Mouse (Mus musculus): ENCODE data around the gene Dot1l. TPM values are rescaled to one million over a fixed set of nuclear protein-coding genes. Genes with fewer than 3 reads are reported as not detected.

The Dot1l gene
- polyA plus RNA-seq, 1 experiment: 43.0 TPM

DNA sequence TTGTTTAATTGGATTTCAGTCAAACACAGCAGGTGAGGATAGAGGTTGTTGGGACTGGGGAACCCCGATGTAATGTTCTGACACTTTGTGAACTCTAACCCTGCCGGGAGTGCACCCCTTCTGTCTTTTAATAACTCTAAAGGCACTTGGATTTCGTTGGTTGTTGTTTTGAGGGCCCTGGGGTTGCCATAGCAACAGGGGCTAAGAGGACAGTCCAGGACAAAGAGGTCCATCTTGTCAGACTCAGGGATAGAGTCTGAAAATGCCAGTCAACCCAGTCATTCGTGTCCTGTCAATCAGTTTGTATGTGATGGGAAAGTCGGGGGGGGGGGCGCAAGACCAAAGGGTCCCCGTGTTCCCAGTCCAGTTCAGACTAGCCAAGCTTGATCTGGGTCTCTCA, 77.8 kb downstream of the Dot1l start:
- 68% methylated on average over 7 of the region's 7 CpGs for WGBS
- H3K4me3 ChIP-seq (replicated peaks; ENCODE audit: extremely low read depth, low read depth, low read length): no peak overlapping the region

DNA sequence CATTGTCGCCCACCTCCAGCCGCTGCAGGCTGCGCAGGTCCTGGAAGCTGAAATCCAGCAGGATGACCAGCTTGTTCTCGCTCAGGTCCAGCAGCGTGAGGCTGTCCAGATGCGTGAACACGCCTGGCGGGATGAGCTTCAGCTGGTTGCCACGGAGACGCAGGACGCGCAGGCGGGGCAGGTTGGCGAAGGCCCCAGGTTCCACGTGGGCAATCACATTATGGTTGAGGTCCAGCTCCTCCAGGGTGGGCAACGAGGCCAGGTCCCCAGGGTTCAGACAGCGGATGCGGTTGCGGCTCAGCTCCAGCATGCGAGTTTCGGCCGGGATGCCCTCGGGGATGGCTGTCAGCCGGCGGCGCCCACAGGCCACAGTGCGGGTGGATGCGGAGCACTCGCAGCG, 80.6 kb downstream of the Dot1l start:
- TF ChIP-seq POLR2A (IDR thresholded peaks at IDR 0.05; ENCODE audit: borderline replicate concordance, extremely low read depth, low read depth, low read length) (no peak), CTCF (IDR thresholded peaks at IDR 0.05; ENCODE audit: insufficient read depth, low read length) (no peak)
- no peak overlapping the region for H3K4me3 ChIP-seq (replicated peaks; ENCODE audit: extremely low read depth, low read depth, low read length)
- no peak for DNase-seq
- no peaks in the 10 kb centered on the region; the same call in 1 of the 2 replicates for H3K4me1 ChIP-seq (ENCODE audit: control insufficient read depth, insufficient read depth, low read length)
- 57% methylated on average over 30 of the region's 30 CpGs for WGBS

More for the DNA sequence above, 77.8 kb downstream of the Dot1l start:
- TF ChIP-seq CTCF (IDR thresholded peaks at IDR 0.05; ENCODE audit: insufficient read depth, low read length): no peak
- TF ChIP-seq POLR2A (IDR thresholded peaks at IDR 0.05; ENCODE audit: borderline replicate concordance, extremely low read depth, low read depth, low read length): no peak
- no peaks in the 10 kb centered on the region; the same call in 1 of the 2 replicates for H3K4me1 ChIP-seq (ENCODE audit: control insufficient read depth, insufficient read depth, low read length)
- no peak for DNase-seq

DNA sequence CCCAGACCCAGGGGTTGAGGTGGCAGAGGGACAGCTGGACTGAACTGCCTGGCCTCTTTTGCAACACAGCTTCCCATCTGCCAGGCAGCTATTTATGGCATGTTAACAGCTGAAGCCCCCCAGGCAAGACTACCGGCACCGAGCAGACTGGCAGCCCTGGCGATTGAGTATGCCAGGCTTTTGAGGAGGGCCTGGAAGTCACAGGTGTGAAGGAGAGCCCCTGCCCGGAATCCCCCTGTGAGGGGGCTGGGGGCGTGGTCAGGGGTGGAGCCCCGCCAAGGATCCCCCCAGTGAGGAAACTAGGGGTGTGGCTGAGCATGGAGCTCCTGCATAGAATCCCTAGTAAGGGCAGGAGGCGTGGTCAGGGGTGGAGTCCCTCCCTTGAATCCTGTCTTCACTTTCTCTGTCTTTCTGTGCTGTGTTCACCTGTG, 82.0 kb downstream of the Dot1l start:
- TF ChIP-seq CTCF (IDR thresholded peaks at IDR 0.05; ENCODE audit: insufficient read depth, low read length): no peak
- TF ChIP-seq POLR2A (IDR thresholded peaks at IDR 0.05; ENCODE audit: borderline replicate concordance, extremely low read depth, low read depth, low read length): no peak
- Histone ChIP-seq H3K4me1 (ENCODE audit: control insufficient read depth, insufficient read depth, low read length) (no peaks in the 10 kb centered on the region), H3K4me3 (replicated peaks; ENCODE audit: extremely low read depth, low read depth, low read length) (no peak overlapping the region)
- DNase-seq: no peak
- WGBS: 39% methylated on average over 7 of the region's 7 CpGs

DNA sequence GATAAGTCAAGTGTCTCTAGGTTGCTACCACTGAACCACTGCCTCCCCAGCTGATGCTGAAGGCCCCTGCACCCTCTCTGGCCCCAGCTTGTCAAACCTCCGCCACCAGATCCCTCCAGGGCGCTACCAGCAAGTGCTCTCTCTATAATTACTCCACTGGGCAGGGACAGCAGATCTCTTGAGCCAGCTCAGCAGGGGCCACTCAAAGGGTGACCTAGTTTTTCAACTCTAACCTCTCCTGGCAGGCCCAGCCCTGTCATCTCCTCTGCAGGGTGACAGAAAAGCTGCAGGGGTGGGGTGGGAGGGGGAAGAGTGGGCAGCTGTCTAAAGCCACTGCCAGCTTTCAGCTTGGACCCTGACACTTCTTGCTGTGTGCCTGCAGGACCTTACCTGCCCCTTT, 82.8 kb downstream of the Dot1l start:
- TF ChIP-seq CTCF (IDR thresholded peaks at IDR 0.05; ENCODE audit: insufficient read depth, low read length): no peak
- no peak for TF ChIP-seq POLR2A (IDR thresholded peaks at IDR 0.05; ENCODE audit: borderline replicate concordance, extremely low read depth, low read depth, low read length)
- H3K4me1 ChIP-seq (ENCODE audit: control insufficient read depth, insufficient read depth, low read length): no peaks in the 10 kb centered on the region
- H3K4me3 ChIP-seq (replicated peaks; ENCODE audit: extremely low read depth, low read depth, low read length): no peak overlapping the region
- 16% methylated on average over 2 of the region's 2 CpGs for WGBS
- DNase-seq: no peak

DNA sequence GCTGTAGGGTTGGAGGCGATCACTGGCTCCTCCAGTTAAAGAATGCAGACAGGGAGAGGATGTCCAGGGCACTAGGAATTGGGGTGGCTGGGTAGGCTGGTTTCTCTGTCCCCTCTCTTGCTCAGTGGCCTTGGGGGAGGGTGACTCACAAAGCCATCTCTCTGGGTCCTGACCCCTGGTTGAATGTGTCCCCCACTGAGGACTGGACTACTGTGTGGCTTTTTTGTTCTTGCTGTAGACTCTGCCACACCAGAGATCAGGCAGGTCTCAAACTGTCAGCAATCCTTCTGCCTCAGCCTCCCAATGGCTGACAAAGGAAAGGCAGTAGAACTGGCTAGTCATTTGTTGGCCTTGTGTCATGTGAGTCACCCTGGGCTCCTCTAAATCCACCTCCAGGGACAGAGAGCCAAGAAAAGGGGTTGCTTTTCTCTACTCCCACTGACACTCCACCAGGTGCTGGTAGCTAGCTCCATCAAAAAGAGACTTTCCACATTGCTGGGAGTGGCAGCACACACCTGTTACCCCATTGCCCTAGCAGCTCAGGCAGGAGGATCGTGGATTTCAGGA, 83.4 kb downstream of the Dot1l start:
- no peak overlapping the region for H3K4me3 ChIP-seq (replicated peaks; ENCODE audit: extremely low read depth, low read depth, low read length)
- H3K4me1 ChIP-seq (ENCODE audit: control insufficient read depth, insufficient read depth, low read length): no peaks in the 10 kb centered on the region
- TF ChIP-seq POLR2A (IDR thresholded peaks at IDR 0.05; ENCODE audit: borderline replicate concordance, extremely low read depth, low read depth, low read length) (no peak), CTCF (IDR thresholded peaks at IDR 0.05; ENCODE audit: insufficient read depth, low read length) (no peak)
- no peak for DNase-seq
- WGBS: 48% methylated on average over 2 of the region's 2 CpGs

DNA sequence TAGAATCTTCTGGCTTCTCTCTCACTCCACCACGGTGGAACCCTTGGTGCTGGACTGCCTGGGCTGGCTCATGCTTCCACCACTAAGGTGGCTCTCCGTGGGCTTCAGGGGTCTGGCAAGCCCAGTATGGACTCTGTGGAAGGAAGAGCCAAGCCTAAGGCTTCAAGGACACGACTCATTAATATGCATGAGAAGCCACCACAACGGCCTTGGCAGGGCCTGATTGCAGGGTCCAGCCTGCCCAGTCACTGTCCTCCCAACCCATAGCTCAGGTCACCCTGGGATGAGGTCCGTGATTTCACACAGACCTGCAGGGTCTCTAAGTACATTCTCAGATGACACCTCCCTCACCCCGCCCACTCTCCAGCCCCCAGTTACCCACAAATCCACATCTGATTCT, 84.8 kb downstream of the Dot1l start:
- DNase-seq: no peak
- 52% methylated on average over 6 of the region's 6 CpGs for WGBS
- Histone ChIP-seq H3K4me1 (ENCODE audit: control insufficient read depth, insufficient read depth, low read length) (no peaks in the 10 kb centered on the region), H3K4me3 (replicated peaks; ENCODE audit: extremely low read depth, low read depth, low read length) (no peak overlapping the region)
- TF ChIP-seq POLR2A (IDR thresholded peaks at IDR 0.05; ENCODE audit: borderline replicate concordance, extremely low read depth, low read depth, low read length) (no peak), CTCF (IDR thresholded peaks at IDR 0.05; ENCODE audit: insufficient read depth, low read length) (no peak)

DNA sequence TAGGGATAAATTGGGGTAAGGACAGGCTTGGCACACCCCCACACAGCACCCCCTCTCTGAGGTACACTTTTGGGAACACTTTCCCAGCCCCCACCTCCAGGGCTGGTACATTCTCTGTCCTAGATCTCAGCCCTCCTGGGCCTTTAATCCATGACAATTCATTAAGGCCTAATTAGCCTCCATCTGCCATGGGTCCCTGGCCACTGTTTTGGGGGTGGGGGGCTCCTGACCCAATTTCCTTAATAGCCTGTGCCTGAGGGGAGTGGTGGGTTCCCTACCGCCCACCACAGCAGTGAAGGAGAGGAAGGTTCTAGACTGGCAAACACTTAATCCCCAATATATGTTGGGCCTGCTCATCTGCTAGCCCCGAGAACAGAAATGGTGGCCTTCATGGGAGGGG, 86.7 kb downstream of the Dot1l start:
- Histone ChIP-seq H3K4me1 (ENCODE audit: control insufficient read depth, insufficient read depth, low read length) (no peaks in the 10 kb centered on the region), H3K4me3 (replicated peaks; ENCODE audit: extremely low read depth, low read depth, low read length) (no peak overlapping the region)
- DNase-seq: no peak
- TF ChIP-seq POLR2A (IDR thresholded peaks at IDR 0.05; ENCODE audit: borderline replicate concordance, extremely low read depth, low read depth, low read length): no peak
- WGBS: 78% methylated on average over 2 of the region's 2 CpGs

DNA sequence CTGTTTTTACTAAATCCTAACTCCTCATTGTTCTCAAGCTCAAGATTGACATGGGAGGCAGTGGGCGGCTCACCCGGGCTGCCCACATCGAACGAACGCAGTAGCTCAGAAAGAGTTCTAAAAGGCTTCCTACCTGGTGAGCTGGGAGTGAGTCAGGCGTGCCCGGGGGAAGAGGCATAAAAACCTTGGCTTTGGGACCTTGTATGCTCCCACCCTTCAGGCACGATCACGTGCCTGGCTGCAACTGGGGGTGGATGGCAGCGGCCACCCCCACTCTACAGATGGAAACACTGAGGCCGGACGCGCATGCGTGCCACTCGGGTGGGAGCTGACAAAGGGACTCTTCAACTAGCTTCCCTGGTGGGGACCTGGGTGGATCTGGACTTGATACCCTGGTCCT, 87.3 kb downstream of the Dot1l start:
- Histone ChIP-seq H3K4me3 (replicated peaks; ENCODE audit: extremely low read depth, low read depth, low read length) (no peak overlapping the region), H3K4me1 (ENCODE audit: control insufficient read depth, insufficient read depth, low read length) (no peaks in the 10 kb centered on the region)
- no peak for DNase-seq
- TF ChIP-seq POLR2A (IDR thresholded peaks at IDR 0.05; ENCODE audit: borderline replicate concordance, extremely low read depth, low read depth, low read length): no peak
- no peak for TF ChIP-seq CTCF (IDR thresholded peaks at IDR 0.05; ENCODE audit: insufficient read depth, low read length)
- WGBS: 81% methylated on average over 15 of the region's 15 CpGs

DNA sequence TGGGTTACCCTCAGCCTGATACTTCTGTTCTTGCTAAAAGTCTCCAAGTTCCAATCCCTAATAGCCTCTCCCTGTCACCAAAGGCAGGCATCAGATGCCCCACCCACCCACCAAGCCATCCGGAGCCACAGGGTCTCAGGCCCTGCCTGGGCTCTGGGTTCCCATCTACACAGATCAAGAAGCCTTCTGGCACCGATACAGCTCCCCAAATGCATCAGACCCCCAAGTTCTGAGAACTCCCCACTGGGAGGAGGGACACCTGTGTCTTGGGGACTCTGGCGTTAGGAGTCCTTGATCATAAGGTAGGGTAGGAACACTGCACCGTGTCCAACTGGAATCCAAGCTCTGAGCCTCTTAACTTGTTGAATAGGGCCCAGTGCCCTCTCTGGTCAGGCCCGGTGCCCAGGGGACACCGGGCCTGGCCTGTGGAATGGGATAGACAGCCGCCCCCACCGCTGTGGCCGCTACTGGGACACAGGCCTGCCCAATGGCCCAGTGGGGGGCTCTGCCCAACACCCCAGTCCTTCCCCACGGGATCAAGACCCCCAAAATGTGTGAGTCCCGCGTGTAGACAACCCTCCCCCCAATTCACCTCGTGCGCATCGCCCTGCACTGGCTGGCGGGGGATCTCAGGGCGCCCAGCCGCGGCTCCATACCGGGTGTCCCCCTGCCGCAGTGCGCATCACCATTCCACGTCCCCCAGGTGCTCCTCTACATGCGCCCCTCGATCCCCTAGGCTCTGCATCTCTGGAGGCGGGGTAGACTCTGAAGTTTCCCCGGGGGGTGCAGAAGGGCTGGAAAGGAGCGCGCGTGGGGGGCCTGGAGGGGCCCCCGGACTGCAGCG, 88.3 kb downstream of the Dot1l start:
- TF ChIP-seq POLR2A (IDR thresholded peaks at IDR 0.05; ENCODE audit: borderline replicate concordance, extremely low read depth, low read depth, low read length): no peak
- TF ChIP-seq CTCF (IDR thresholded peaks at IDR 0.05; ENCODE audit: insufficient read depth, low read length): no peak
- Histone ChIP-seq H3K4me1 (ENCODE audit: control insufficient read depth, insufficient read depth, low read length) (no peaks in the 10 kb centered on the region), H3K4me3 (replicated peaks; ENCODE audit: extremely low read depth, low read depth, low read length) (no peak overlapping the region)
- no peak for DNase-seq
- 10% methylated on average over 32 of the region's 32 CpGs for WGBS

Measured in lung, adult 2 months (tissue).